Mouse (Mus musculus) frontal cortex, postnatal 10 days (tissue): ENCODE measurements at regions not wholly inside any gene's neighbourhood (a gene's known extent, or its start where the extent isn't known, plus 50 kb on each side); places are given as distances from the start of the nearest gene placed in this dataset.
"Not testable (repeated sequence)": the region's sequence is repeated elsewhere in the genome, so short reads cannot be mapped to it uniquely, and the experiment has no call there.

Experiments
- DNase-seq, 2 experiments: peaks; one replicate each; pipeline ENCODE4 v3.0.0; 2022; ENCODE audit warnings: low spot score in 2 of 2, mixed read lengths in 1 of 2

DNA sequence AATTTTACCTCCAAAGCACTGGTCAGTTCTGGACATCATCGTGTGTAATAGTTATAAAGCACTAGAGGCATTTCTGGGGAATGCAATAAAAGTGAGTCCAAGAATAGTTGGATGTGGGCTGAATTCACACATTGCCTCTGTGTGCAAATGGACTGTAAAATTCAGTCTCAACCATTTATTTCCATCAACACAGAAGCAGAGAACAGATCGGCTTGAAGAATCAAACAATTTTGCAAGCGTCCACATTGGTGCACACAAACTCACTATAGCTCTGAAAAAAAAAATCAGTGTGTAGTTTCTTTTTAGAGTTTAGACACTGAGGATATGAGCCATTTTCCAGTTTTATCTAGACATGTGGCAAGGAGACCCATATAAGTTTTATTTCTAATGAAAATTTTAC is 208.9 kb upstream of the Slc7a11 start:
- DNase-seq: no peak

DNA sequence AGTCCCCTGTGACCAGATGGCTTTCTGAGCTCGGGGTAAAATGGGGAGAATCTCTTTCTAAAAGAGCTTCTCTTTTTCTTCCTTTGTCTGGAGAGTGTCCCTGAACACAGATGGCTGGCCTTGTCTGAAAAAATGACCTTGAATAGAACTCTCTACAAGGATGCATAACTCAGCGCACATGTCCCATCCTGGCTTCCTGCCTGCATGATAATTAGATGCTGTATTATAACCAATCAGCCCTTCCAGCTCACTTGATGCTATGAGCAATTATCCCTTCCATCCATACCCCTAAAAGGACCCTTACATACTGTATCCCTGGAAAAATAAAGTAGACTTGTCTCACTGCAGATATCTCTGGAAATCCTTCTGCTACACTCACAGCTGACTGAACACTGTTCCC is 199.7 kb upstream of the Slc7a11 start:
- DNase-seq: no peak

DNA sequence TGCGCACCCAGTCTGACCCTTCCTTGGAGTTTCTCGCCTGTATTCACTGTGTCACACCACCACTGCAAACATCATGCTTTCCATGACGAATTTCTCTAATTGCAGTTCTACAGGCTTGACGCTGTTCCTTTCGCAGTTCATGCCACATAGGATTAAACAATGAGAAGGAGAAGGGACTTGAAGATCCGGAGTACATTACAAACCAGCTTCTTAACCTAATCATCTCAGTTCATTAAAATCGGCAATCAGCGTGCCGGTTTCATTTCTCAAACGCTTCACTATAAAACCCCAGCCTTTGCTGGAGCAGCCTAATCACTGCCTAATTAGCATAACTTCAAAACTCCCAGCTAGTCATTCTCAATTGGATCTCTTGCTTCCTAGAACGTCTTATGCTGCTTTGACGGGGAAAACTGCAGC is 196.5 kb upstream of the Slc7a11 start:
- no peak for DNase-seq

DNA sequence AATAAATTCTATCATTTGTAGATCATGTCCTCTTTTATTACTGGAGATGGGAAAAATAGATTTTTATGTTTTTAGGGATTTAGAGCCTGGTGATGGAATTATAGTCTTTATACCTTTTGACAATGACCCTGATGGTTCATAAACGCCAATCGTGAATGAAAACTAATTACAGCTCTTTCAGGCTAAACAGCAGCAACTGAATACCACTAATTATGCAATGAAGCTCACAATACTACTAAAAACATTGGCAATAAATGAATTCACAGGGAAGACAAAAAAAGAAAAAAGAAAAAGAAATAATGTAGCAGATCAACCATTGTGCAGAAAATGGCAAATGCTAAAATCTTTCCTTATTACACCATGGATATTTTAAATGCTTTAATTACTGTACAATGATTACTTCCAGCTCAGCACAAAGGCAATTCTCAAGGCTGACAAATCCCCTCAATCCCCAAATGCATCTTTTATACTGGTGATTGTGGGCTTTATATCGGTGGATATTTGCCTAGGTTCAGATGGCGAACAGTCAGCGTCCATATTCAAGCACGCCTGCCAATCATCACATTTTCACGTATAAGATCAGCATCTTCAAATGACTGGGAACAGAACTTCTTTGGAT is 191.2 kb upstream of the Slc7a11 start:
- DNase-seq: no peak

DNA sequence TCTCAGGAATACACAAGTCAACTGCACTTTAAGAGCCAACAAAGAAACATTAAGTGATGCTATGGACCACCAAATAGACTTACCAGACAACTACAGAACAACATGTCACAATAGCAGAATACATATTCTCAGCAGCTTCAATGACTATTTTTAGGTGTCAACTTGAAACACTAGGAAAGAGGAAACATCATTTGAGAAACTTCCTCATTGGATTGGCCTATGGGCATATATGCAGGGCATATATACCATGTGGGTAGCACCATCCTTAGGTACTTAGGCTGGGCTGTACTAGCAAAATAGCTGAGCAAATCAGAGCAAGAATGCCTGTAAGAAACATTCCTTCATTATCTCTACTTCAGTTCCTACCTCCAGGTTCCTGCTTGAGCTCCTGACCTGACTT is 187.9 kb upstream of the Slc7a11 start:
- no peak for DNase-seq

DNA sequence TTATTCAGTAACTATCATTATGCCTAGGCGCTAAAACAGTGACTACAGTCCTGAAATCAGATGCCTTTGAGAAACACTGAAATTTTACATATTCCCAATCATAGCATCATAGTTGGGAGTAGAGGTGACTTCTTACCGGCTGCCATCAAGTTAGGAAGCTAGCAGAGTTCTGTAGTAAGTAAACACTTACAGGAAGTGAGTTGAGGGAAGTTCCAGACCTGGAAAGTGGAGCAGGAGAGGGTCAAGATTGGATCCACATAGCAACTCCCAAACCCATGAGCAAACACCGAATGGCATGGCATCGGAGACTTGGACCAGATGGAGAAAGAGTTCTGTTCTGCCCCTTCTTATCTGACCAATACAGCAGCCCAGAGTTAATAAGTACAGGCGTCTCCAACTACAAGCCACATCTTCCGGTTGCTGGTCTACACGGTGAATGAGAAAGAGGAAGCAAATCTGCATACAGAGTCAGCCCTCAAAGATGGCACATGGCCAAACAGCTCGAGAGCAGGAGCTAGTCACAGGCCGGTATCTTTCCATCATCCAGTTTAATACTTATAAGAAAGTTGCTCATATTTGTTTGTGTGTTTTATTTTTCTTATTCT is 184.8 kb upstream of the Slc7a11 start:
- DNase-seq: no peak

DNA sequence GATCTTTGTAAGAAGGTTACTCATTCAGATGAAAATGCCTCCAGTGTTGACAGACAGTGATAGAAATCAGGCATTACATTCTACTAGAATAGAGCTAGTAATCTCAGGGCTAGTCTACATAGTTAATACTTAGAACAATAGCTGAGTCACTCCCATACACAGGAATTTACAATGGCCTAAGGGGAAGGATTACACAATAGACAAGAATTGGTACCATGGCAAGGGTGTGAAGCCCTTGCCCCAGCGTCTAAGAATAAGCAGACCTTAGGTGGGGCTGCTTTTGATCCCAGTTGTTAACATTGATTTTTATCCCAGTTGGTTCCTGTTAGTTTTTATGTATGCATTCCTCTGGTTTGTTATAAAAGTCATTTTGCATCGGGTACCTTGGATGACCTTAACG is 177.8 kb upstream of the Slc7a11 start:
- DNase-seq: not testable (repeated sequence)

DNA sequence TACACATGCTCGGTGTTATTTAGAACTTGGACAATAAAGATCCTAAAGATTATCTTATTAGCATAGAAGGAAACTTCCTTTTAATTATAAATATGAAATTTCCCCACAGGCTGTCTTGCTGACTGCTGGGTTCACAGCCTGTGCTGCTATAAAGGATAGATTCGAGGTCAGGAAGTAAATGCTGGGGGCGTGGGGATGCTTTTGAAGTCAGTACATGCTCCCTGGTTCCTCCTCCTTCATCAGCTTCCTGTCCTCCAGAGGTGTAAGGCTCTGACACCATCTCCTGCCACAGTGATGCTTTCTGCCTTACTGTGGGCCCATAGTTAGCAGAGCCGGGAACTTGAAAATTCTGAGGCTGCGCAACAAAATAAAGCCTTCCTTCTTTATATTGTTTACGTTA is 175.6 kb upstream of the Slc7a11 start:
- no peak for DNase-seq

DNA sequence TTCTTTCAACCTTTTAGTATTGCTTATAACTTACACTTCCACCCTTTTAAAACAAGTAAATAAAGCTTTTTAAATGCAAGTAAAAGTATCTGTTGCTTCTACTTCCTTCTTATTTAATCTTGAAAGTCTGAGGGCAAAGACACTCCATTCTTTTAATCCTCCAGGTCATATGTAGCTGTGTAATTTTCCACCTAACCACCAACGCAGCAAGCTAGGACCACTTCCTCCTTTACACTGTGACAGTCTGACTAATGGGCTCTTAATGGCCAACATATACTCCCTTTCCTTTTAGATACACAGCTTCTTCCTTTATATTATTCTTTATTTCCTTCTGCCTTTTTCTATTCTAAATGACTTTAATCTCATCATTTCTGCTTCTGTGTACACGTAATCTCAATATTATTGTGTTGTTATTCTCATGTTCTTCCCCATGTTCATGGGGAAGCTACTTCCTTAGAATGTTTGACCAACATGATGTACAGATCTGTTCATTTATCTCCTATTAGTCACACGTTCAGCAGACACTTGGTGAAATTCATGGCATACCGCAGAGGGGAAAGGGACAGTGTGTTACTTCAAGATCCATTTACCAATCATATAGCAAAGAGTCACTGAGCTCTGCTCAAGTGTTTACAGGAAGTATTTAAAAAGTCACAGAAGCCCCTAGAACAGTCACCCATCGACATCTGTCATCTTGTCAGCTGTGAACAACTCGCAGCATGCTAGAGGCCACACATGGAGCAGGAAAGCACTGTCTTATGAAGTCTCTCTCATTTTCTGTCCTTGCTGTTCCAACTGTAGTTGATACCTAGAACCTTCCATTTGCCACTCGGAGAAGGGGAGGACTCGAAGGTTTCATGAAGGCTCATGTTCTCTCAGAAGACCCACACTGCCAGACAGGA is 172.2 kb upstream of the Slc7a11 start:
- DNase-seq: no peak

DNA sequence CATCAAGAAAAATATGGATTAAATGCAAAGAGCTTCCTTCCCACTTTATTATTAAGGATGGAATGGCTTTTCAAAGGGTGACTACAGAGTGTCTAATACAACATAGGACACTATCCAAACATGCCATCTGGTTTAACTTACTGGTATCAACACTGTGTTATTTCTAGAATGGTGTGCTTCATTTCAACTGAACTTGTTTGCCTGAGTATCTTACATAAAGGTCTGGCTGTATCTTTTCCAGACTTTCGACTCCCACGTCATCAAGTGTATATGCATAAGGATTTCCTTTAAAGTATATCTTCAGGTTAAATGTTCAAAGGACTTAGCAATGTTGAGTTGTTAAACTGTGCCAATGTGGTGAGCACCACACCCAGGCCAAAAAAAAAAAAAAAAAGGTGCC is 169.6 kb upstream of the Slc7a11 start:
- DNase-seq: no peak

DNA sequence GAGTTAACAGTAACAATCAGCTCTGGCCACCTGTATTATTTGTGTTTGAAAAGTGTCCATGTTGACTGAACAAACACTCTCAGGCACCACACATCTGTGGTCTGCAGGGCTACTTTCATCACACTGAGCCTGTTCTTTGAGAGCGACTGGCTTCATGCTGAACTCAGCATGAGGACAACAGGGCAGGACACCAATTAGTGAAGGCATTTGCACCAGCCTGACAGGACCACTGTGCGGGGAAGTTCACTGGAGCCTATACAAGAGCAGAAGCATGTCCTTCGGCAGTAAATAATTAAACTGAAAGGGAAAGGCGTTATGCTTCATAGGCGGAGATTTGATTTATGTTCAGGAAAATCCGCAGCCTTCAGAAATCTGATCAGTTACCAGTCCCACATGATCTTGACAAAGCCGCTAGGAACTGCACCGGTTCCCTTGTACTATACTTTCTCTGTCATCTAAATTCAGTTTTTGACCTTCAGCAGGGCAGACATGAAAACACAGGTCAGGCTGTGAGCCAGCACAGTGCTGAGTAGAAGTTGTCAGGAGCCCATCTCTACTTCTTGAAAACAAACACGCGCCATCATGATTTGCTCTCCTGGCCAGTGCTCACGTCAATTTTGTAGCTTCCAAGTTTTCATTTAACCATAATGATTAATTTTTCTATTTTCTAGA is 166.1 kb upstream of the Slc7a11 start:
- DNase-seq: no peak

DNA sequence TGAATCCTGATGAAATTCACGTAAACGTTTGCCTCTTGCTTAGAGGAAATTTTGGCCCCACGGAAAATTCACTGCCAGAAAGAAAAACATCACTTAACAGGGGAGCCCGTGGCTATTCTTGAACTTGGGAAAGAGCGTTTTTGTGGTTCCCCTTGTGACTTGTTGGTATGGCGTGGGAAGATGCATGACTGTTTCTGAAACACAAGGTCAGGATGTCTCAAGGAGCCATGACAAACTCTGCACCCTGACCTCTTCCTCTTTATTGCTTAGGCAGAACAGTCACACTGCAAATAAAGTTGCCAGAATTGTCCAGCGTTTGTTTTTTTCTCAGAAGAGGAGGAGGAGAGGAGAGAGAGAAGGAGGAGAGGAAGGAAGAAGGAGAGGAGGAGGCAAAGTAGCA is 164.3 kb upstream of the Slc7a11 start:
- no peak for DNase-seq

DNA sequence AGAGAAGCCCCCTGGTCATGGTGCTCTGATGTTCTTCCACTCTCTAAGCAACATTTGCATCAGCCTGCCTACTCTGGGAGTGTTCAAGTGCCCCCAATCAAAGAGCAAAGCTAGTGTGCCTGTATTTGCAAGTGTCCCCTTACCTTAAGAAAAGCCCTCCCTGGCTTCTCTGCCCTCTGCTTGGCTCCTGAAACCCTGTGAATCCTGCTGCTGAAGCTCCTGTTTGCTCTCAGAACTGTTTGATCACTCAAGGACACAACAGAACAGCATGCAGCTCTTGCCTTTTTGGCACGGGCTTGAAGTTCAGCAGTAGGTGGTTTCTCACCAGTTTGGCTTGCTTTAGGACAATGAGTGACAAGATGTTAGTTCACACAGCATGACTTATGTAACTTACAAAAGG is 163.6 kb upstream of the Slc7a11 start:
- DNase-seq: no peak

DNA sequence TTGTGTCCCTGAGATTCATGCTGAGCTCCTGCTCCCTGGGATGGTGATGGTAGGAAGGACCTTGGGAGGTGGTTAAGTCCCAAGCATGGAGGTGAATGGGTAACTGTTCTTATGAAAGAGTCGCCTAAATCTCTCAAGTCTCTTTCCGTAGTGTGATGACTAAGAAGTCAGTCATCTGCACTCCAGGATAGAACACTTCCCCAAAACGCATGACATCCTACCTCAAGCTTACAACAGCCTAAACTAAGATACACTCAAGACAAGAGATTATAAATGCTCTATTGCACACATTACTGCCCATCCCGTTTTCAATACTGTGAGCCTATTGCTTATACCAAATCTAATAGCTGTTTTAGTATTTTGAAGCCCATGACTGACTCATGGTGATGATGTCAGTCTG is 162.3 kb upstream of the Slc7a11 start:
- no peak for DNase-seq

DNA sequence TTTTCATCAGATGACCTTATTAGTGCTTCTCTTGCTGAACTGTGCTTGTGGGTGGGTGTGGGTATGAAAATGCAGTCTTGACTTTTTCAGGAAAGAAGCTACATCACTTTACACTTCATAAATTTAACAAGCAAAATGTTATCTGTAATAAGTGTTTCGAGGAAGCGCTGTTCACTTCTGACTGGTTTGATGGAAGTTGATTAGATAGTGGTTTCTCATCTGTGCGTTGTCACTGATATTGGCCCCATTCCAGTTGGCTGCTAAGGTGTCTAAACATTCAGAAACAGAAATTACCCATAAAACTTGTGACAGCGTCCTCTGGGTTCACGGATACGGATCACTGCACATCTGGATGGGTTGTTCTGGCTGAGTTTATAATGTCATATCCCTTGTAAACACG is 159.8 kb upstream of the Slc7a11 start:
- no peak for DNase-seq

DNA sequence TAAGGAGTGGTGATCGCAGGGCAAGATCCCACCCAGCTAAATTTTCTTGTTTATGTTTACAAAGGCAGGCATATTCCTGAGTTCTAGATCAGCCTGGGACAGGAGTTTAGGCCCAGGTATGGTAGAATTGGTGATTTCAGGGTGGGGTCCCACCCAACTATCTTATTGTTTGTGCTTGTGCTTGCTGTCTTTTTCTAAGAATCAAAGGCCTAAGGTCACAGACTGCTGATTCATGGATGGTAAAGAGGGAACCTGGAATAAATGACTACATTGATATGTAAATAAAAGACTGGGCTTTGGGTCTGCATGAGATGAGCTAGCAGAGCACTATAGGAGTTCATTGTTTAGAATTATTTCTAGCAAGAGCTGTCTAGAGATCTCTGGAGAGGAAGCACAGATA is 152.3 kb upstream of the Slc7a11 start:
- DNase-seq: no peak

DNA sequence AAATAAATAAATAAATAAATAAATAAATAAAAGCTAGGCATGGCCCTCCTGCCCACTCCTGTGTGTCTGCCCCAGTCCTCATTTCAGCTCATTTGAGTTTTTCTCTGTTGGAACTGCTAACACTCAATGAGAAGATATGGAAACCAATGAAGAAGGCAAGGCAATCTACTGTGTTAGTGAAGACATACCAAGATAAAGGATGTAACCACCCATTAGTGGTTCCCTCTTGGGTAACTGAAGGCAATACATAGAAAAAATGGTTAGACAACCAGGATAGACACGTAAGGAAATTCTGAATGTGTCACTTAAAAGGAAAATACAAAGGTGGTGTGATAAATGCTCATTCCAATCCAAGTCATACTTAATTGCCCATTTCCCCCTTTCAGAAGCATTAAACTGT is 140.9 kb upstream of the Slc7a11 start:
- no peak for DNase-seq

DNA sequence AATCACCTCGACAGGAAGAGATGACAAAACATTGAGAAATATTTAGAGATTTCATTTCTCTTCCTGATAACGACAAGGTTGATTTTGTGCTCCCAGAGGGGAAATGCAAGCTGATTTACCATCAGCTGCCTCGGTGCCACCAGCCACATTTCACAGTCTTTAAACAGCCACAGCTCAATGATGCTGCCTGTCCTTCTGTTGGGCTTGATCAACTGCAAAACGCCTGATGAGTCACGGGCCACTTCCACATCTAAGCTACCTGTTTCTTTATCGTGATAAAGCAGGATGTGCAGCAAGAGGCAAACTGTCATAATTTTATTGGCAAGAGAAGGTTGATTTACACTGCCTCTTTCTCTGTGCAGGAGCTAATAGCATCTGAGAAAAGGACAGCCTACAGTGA is 140.1 kb upstream of the Slc7a11 start:
- DNase-seq: no peak

DNA sequence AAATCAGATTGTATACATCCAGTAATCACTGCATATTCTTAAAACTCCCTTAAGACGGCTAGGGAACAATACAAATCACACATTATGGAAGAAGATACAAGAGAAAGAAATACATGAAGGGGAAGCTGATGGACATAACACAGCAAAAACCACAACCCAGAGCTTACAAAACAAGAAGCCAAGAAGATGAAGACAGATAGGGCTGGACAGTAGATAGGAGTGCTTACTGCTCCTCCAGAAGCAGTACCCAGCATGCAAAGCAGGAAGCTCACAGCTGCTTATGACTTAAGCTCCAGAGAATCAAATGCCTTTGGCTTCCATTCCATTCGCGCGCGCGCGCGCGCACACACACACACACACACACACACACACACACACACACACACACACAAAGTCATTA is 131.0 kb upstream of the Slc7a11 start:
- no peak for DNase-seq

DNA sequence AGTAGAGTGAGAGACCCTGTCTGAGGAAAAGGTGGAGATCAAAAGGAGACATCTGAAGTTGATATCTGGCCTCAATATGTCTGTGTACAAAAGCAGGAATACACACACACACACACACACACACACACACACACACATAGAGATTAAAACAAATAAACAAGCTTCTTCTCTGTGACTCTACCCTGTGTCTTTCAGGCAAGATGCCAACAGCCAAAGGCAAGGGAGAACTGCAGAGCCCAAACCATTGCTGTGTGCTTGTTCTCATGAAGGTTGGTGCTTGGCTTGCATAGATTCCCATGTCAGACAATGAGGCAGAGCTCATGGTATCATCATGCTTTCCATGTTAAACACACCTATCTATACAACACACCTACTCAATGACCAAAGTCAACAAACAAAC is 126.6 kb upstream of the Slc7a11 start:
- DNase-seq: no peak

DNA sequence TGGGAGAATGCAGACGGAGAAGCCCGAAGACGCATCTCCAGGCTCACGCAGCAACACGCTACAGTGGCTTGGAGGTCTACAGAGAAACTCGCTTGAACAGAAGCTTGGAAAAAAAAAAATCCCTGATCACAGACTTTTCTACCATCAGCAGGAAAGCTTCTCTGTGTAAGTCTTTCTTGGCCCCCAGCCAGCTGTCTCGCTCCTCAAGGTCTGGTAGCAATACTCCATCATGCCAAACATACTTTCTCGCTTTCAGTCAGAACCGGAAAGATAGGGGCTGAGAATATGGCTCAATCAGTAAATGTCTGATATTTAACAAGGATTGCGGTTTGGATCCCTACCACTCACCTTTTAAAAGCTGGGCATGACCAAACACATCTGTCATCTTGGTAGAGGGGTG is 126.2 kb upstream of the Slc7a11 start:
- DNase-seq: peak; percentile 8 to 16

DNA sequence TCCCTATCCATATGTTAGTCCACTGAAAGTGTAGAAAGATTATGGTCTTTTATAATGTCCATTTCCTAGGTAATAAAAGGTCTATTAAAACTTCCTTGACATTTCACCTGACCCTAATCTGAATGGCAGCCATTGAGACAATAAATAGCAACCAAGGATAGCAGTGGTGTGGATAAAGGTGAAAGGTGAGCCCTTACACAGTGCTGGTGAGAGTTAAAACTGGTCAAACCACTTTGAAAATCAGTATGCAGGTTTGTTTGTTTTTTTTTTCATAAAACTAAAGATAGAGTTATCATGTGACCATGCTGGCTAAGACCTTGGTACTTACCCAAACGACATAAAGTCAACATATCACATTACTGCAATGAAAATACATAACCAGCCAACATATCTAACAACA is 110.7 kb upstream of the Slc7a11 start:
- DNase-seq: no peak

DNA sequence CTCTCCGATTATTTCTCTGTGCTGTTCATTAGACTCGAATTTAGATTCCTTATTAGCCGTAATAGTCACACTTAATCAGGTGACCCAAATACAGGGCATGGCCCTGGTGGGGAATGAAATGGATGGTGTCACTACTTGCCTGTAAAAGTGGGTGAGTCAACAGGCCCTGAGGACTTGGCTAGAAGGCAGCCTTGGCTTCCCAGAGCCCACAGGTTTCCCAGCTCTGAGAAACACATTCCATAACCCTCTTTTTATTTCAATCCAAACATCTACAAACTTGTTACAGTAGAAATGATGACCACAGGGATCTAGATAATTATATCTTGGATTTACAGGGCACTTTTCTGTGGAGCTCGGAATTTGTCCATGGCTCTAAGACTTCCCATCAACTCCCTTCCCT is 105.2 kb upstream of the Slc7a11 start:
- no peak for DNase-seq
